Mouse (Mus musculus): ENCODE measurements around the gene 5730409E04Rik. TPM values are rescaled to one million over a fixed set of nuclear protein-coding genes. Genes with fewer than 3 reads are reported as not detected.

The 5730409E04Rik gene
- polyA plus RNA-seq, 1 experiment from 2014 or later, result 0.71 TPM

- Histone ChIP-seq H3K36me3 (ENCODE audit: control insufficient read depth, insufficient read depth, low read length) (no peaks in the 10 kb centered on the region), H3K27me3 (replicated peaks; ENCODE audit: control insufficient read depth, insufficient read depth, low read length) (peaks cover 30% of the 10 kb centered on the region), H3K27ac (ENCODE audit: low read depth, low read length) (no peak overlapping the region), H3K4me3 (ENCODE audit: low read depth, low read length) (peak overlapping the region; percentile 10; the same call in 1 of the 2 replicates), H3K4me1 (replicated peaks; ENCODE audit: control insufficient read depth, insufficient read depth, low read length) (no peaks in the 10 kb centered on the region), H3K4me2 (peak overlapping the region; percentile 56), H3K9ac (ENCODE audit: low read depth, low read length) (no peak overlapping the region; the same call in 1 of the 2 replicates), H3K9me3 (ENCODE audit: control insufficient read depth, low read length) (no peaks in the 10 kb centered on the region)
- no peak for DNase-seq (ENCODE audit: low spot score)
- 33% methylated on average over 13 of the region's 13 CpGs for WGBS
- ATAC-seq (replicated peaks; ENCODE audit: low FRiP score), result no peak
Measured at GRCm38 (mm10) chr4:126620349-126620874, 10.8 kb downstream of the 5730409E04Rik start.

GRCm38 (mm10) chr4:126627021-126627681 lies 17.5 kb downstream of the 5730409E04Rik start:
- Histone ChIP-seq H3K36me3 (ENCODE audit: control insufficient read depth, insufficient read depth, low read length) (no peaks in the 10 kb centered on the region), H3K4me2 (peak overlapping the region; percentile 52), H3K27me3 (replicated peaks; ENCODE audit: control insufficient read depth, insufficient read depth, low read length) (no peaks in the 10 kb centered on the region), H3K4me3 (ENCODE audit: low read depth, low read length) (peak overlapping the region; percentile 10), H3K9me3 (ENCODE audit: control insufficient read depth, low read length) (no peaks in the 10 kb centered on the region), H3K9ac (ENCODE audit: low read depth, low read length) (no peak overlapping the region), H3K27ac (ENCODE audit: low read depth, low read length) (no peak overlapping the region), H3K4me1 (replicated peaks; ENCODE audit: control insufficient read depth, insufficient read depth, low read length) (no peaks in the 10 kb centered on the region)
- 3% methylated on average over 23 of the region's 23 CpGs for WGBS
- no peak for DNase-seq (ENCODE audit: low spot score)
- ATAC-seq (replicated peaks; ENCODE audit: low FRiP score), result no peak

GRCm38 (mm10) chr4:126631922-126632321 lies 22.3 kb downstream of the 5730409E04Rik start:
- Histone ChIP-seq H3K4me1 (replicated peaks; ENCODE audit: control insufficient read depth, insufficient read depth, low read length) (no peaks in the 10 kb centered on the region; the same call in 1 of the 2 replicates), H3K9me3 (ENCODE audit: control insufficient read depth, low read length) (no peaks in the 10 kb centered on the region), H3K4me3 (ENCODE audit: low read depth, low read length) (no peak overlapping the region), H3K4me2 (no peak overlapping the region), H3K36me3 (ENCODE audit: control insufficient read depth, insufficient read depth, low read length) (no peaks in the 10 kb centered on the region), H3K27me3 (replicated peaks; ENCODE audit: control insufficient read depth, insufficient read depth, low read length) (peaks cover 15% of the 10 kb centered on the region), H3K27ac (ENCODE audit: low read depth, low read length) (no peak overlapping the region), H3K9ac (ENCODE audit: low read depth, low read length) (no peak overlapping the region)
- no peak for DNase-seq (ENCODE audit: low spot score)
- ATAC-seq (replicated peaks; ENCODE audit: low FRiP score), result no peak
- 49% methylated on average over 2 of the region's 2 CpGs for WGBS

GRCm38 (mm10) chr4:126632668-126633067 lies 23.1 kb downstream of the 5730409E04Rik start:
- Histone ChIP-seq H3K4me1 (replicated peaks; ENCODE audit: control insufficient read depth, insufficient read depth, low read length) (no peaks in the 10 kb centered on the region; the same call in 1 of the 2 replicates), H3K9me3 (ENCODE audit: control insufficient read depth, low read length) (no peaks in the 10 kb centered on the region), H3K4me3 (ENCODE audit: low read depth, low read length) (no peak overlapping the region), H3K27me3 (replicated peaks; ENCODE audit: control insufficient read depth, insufficient read depth, low read length) (peaks cover 15% of the 10 kb centered on the region), H3K27ac (ENCODE audit: low read depth, low read length) (no peak overlapping the region), H3K4me2 (no peak overlapping the region), H3K9ac (ENCODE audit: low read depth, low read length) (no peak overlapping the region), H3K36me3 (ENCODE audit: control insufficient read depth, insufficient read depth, low read length) (no peaks in the 10 kb centered on the region)
- 58% methylated on average over 3 of the region's 3 CpGs for WGBS
- ATAC-seq (replicated peaks; ENCODE audit: low FRiP score) (no peak), DNase-seq (ENCODE audit: low spot score) (no peak)

- Histone ChIP-seq H3K27me3 (replicated peaks; ENCODE audit: control insufficient read depth, insufficient read depth, low read length) (peaks cover 15% of the 10 kb centered on the region), H3K27ac (ENCODE audit: low read depth, low read length) (no peak overlapping the region), H3K4me3 (ENCODE audit: low read depth, low read length) (no peak overlapping the region), H3K4me1 (replicated peaks; ENCODE audit: control insufficient read depth, insufficient read depth, low read length) (no peaks in the 10 kb centered on the region; the same call in 1 of the 2 replicates), H3K9ac (ENCODE audit: low read depth, low read length) (no peak overlapping the region), H3K9me3 (ENCODE audit: control insufficient read depth, low read length) (no peaks in the 10 kb centered on the region), H3K4me2 (no peak overlapping the region), H3K36me3 (ENCODE audit: control insufficient read depth, insufficient read depth, low read length) (no peaks in the 10 kb centered on the region)
- WGBS, result 29% methylated on average over 11 of the region's 11 CpGs
- ATAC-seq (replicated peaks; ENCODE audit: low FRiP score) (no peak), DNase-seq (ENCODE audit: low spot score) (no peak)
Measured at GRCm38 (mm10) chr4:126636330-126636729, 26.7 kb downstream of the 5730409E04Rik start.

- H3K4me2 ChIP-seq, result no peak overlapping the region
- no peaks in the 10 kb centered on the region for H3K36me3 ChIP-seq (ENCODE audit: control insufficient read depth, insufficient read depth, low read length)
- H3K27ac ChIP-seq (ENCODE audit: low read depth, low read length), result no peak overlapping the region
- H3K9ac ChIP-seq (ENCODE audit: low read depth, low read length), result no peak overlapping the region
- H3K27me3 ChIP-seq (replicated peaks; ENCODE audit: control insufficient read depth, insufficient read depth, low read length), result peaks cover 15% of the 10 kb centered on the region
- H3K9me3 ChIP-seq (ENCODE audit: control insufficient read depth, low read length), result no peaks in the 10 kb centered on the region
- no peak overlapping the region for H3K4me3 ChIP-seq (ENCODE audit: low read depth, low read length)
- DNase-seq (ENCODE audit: low spot score) (no peak), ATAC-seq (replicated peaks; ENCODE audit: low FRiP score) (no peak)
- 64% methylated on average over 4 of the region's 4 CpGs for WGBS
- H3K4me1 ChIP-seq (replicated peaks; ENCODE audit: control insufficient read depth, insufficient read depth, low read length), result no peaks in the 10 kb centered on the region; the same call in 1 of the 2 replicates
Measured at GRCm38 (mm10) chr4:126637446-126637845, 27.8 kb downstream of the 5730409E04Rik start.

GRCm38 (mm10) chr4:126639339-126639738 lies 29.7 kb downstream of the 5730409E04Rik start:
- H3K27me3 ChIP-seq (replicated peaks; ENCODE audit: control insufficient read depth, insufficient read depth, low read length), result peaks cover 15% of the 10 kb centered on the region
- no peak overlapping the region for H3K9ac ChIP-seq (ENCODE audit: low read depth, low read length)
- no peaks in the 10 kb centered on the region for H3K9me3 ChIP-seq (ENCODE audit: control insufficient read depth, low read length)
- H3K27ac ChIP-seq (ENCODE audit: low read depth, low read length), result no peak overlapping the region
- ATAC-seq (replicated peaks; ENCODE audit: low FRiP score), result no peak
- no peaks in the 10 kb centered on the region; the same call in 1 of the 2 replicates for H3K4me1 ChIP-seq (replicated peaks; ENCODE audit: control insufficient read depth, insufficient read depth, low read length)
- H3K36me3 ChIP-seq (ENCODE audit: control insufficient read depth, insufficient read depth, low read length), result no peaks in the 10 kb centered on the region
- no peak for DNase-seq (ENCODE audit: low spot score)
- H3K4me3 ChIP-seq (ENCODE audit: low read depth, low read length), result no peak overlapping the region
- WGBS, result 60% methylated on average over 7 of the region's 7 CpGs
- no peak overlapping the region for H3K4me2 ChIP-seq

- H3K4me1 ChIP-seq (replicated peaks; ENCODE audit: control insufficient read depth, insufficient read depth, low read length), result no peaks in the 10 kb centered on the region
- DNase-seq (ENCODE audit: low spot score) (no peak), ATAC-seq (replicated peaks; ENCODE audit: low FRiP score) (no peak)
- no peak overlapping the region for H3K27ac ChIP-seq (ENCODE audit: low read depth, low read length)
- no peaks in the 10 kb centered on the region for H3K36me3 ChIP-seq (ENCODE audit: control insufficient read depth, insufficient read depth, low read length)
- 42% methylated on average over 9 of the region's 9 CpGs for WGBS
- H3K9me3 ChIP-seq (ENCODE audit: control insufficient read depth, low read length), result no peaks in the 10 kb centered on the region
- no peaks in the 10 kb centered on the region; the same call in 1 of the 2 replicates for H3K27me3 ChIP-seq (replicated peaks; ENCODE audit: control insufficient read depth, insufficient read depth, low read length)
- H3K9ac ChIP-seq (ENCODE audit: low read depth, low read length), result no peak overlapping the region
- H3K4me3 ChIP-seq (ENCODE audit: low read depth, low read length), result no peak overlapping the region
- no peak overlapping the region for H3K4me2 ChIP-seq
Measured at GRCm38 (mm10) chr4:126641901-126642300, 32.3 kb downstream of the 5730409E04Rik start.

GRCm38 (mm10) chr4:126643815-126644214 lies 34.2 kb downstream of the 5730409E04Rik start:
- H3K4me3 ChIP-seq (ENCODE audit: low read depth, low read length), result no peak overlapping the region
- H3K9me3 ChIP-seq (ENCODE audit: control insufficient read depth, low read length), result no peaks in the 10 kb centered on the region
- no peak for ATAC-seq (replicated peaks; ENCODE audit: low FRiP score)
- no peak overlapping the region for H3K4me2 ChIP-seq
- no peak overlapping the region for H3K27ac ChIP-seq (ENCODE audit: low read depth, low read length)
- 71% methylated on average over 4 of the region's 4 CpGs for WGBS
- no peaks in the 10 kb centered on the region; the same call in 1 of the 2 replicates for H3K27me3 ChIP-seq (replicated peaks; ENCODE audit: control insufficient read depth, insufficient read depth, low read length)
- no peak for DNase-seq (ENCODE audit: low spot score)
- no peaks in the 10 kb centered on the region for H3K36me3 ChIP-seq (ENCODE audit: control insufficient read depth, insufficient read depth, low read length)
- H3K9ac ChIP-seq (ENCODE audit: low read depth, low read length), result no peak overlapping the region
- no peaks in the 10 kb centered on the region for H3K4me1 ChIP-seq (replicated peaks; ENCODE audit: control insufficient read depth, insufficient read depth, low read length)
